Mouse (Mus musculus): ENCODE measurements around the gene Cdh15. TPM values are rescaled to one million over a fixed set of nuclear protein-coding genes. Genes with fewer than 3 reads are reported as not detected.
A peak's percentile ranks its signal among the peaks of the same experiment; 100 is the strongest.

Gene Cdh15
- 108 TPM for polyA plus RNA-seq (2012; fragmentation: generic; extraction: Trizol)
- long read RNA-seq, experiment 1, transcript Cdh15-201 (14 exons, 3,251 nt): major isoform, 111 of 158 reads
- long read RNA-seq, experiment 1, partial matches to known transcripts: 41 of 158 reads
- long read RNA-seq, experiment 1, other reads (novel, unspliced or antisense): 6 of 158 reads
- long read RNA-seq, experiment 2, transcript Cdh15-201 (14 exons, 3,251 nt): major isoform, 561 of 624 reads
- long read RNA-seq, experiment 2, partial matches to known transcripts: 27 of 624 reads
- long read RNA-seq, experiment 2, other reads (novel, unspliced or antisense): 36 of 624 reads

DNA sequence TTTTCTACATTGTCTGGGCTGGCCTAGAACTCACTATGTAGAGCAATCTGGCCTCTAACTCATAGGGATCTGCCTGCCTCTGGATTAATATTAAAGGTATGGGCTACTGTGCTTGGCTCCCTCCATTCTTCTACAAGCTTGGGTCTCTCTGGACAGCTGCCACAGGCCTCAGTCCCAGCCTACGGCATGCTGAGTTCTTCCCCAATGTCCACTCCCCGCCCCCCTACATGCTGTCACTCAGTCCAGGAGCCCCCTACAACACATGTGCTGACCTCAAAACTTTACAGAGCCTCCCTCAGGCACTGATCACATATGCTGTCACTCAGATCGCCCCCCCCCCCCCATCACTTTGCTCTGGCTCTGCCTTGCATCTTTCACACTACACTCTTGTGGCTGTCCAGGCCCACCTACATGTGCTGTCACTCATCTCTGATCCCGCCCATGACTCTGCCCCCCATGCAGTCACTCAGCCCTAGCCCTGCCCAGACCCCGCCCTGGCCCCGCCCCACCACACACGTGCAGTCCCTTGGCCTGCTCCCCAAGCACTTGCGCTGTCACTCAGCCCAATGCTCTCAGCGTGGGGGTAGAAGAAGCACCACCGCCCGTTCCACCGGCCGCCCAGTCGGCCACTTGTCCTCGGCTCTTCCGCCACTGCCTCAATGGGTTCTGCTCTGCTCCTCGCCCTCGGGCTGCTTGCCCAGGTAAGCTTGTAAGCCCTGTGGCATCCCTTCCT is at the start of gene Cdh15:
Cdh15 (plus strand) TSS at position 138 of the 733 bp plus-strand sequence.
- no peaks in the 10 kb centered on the region for H3K36me3 ChIP-seq (ENCODE audit: control insufficient read depth, insufficient read depth)
- peaks cover 13% of the 10 kb centered on the region for H3K79me2 ChIP-seq (ENCODE audit: control insufficient read depth, insufficient read depth)
- H3K27me3 ChIP-seq (ENCODE audit: control insufficient read depth, insufficient read depth, insufficient read length): no peaks in the 10 kb centered on the region
- TF ChIP-seq CTCF (IDR thresholded peaks at IDR 0.05; ENCODE audit: control insufficient read depth, insufficient read depth, insufficient read length) (no peak), MYOD1 (IDR thresholded peaks at IDR 0.05; ENCODE audit: control insufficient read depth, insufficient read length, low read depth) (peak; percentile 98), USF1 (IDR thresholded peaks at IDR 0.05; ENCODE audit: low read depth) (no peak), FOSL1 (IDR thresholded peaks at IDR 0.05; ENCODE audit: insufficient read depth, low read length, poor library complexity, severe bottlenecking) (no peak), CEBPB (IDR thresholded peaks at IDR 0.05; ENCODE audit: low read depth) (no peak), MYOG (IDR thresholded peaks at IDR 0.05; ENCODE audit: control insufficient read depth, extremely low read depth, insufficient read length) (no peak), MAX (IDR thresholded peaks at IDR 0.05) (peak; percentile 28)
- H3K4me3 ChIP-seq (ENCODE audit: insufficient read depth, poor library complexity, severe bottlenecking): peak within 1 kb of the TSS; percentile 31
- peak within 1 kb of the TSS; percentile 80 for H3ac ChIP-seq (ENCODE audit: control insufficient read depth, insufficient read length, low read depth)
- H3K79me3 ChIP-seq (ENCODE audit: low read depth): no peaks in the 10 kb centered on the region

DNA sequence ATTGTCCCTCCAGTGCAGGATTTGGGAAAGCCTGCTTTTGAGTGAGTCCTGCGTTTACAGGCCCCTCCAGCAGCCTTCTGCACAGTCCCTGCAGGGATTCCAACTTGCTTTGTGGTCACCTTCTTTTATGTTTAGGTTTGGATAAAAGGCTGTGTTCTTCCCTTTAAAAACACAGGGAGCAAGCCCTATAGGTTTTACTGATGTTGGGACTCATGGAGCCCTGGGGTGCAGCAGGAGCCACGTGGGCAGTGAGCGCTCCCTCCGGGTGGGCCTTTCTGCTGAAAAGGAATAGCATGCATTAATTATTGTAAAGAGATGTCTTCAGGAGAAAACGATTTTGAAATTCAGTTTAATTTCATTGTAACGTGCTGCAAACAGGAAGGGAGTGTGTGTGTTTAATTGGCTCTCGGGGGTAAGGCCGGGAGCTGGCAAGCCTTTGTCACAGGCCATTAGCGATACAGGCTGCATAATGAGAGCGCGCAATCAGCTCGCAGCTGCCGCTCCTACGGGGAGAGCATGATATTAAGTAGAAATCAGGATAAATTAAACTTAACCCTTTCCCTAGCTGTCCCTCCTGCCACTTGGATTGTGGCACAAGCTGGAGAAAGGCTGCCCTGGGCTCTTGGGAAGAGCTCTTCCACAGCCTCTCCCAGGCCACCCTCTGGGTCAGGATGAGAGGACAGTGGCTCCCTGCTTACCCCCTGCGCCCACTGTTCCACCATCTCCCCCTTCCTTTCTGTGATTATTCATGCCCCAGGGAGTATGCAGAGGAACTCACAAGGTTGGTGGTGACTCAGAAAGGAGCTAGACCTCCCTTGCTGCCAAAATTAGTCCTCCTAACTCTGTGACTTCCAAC is 43.6 kb upstream of the Cdh15 start:
- no peaks in the 10 kb centered on the region for H3K79me3 ChIP-seq (ENCODE audit: low read depth)
- no peaks in the 10 kb centered on the region for H3K79me2 ChIP-seq (ENCODE audit: control insufficient read depth, insufficient read depth)
- H3K36me3 ChIP-seq (ENCODE audit: control insufficient read depth, insufficient read depth): no peaks in the 10 kb centered on the region
- H3ac ChIP-seq (ENCODE audit: control insufficient read depth, insufficient read length, low read depth): no peak overlapping the region
- TF ChIP-seq FOSL1 (IDR thresholded peaks at IDR 0.05; ENCODE audit: insufficient read depth, low read length, poor library complexity, severe bottlenecking): no peak
- TF ChIP-seq MYOG (IDR thresholded peaks at IDR 0.05; ENCODE audit: control insufficient read depth, extremely low read depth, insufficient read length): no peak
- TF ChIP-seq CTCF (IDR thresholded peaks at IDR 0.05; ENCODE audit: control insufficient read depth, insufficient read depth, insufficient read length): no peak
- no peak for TF ChIP-seq MAX (IDR thresholded peaks at IDR 0.05)
- no peak overlapping the region for H3K4me3 ChIP-seq (ENCODE audit: insufficient read depth, poor library complexity, severe bottlenecking)
- peaks cover 18% of the 10 kb centered on the region for H3K27me3 ChIP-seq (ENCODE audit: control insufficient read depth, insufficient read depth, insufficient read length)

DNA sequence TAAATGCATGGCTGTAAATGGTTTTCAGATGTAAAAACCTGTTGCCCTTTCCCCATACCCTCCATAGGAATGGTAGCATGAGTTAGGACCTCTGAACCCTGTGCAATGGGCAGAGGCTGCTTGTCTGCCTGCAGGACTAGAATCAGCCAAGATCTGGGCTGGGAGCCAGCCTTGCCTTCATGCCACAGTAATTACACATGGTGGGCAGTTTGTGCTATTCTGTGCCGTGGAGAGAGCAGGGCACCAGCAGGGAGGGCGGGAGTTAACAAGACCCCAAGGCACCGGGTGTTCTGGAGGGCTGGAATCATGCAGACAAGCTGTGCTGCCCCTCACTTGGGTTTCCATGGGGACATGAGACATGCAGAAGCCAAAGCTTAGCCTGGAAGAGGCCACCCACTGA is 42.4 kb upstream of the Cdh15 start:
- H3K79me2 ChIP-seq (ENCODE audit: control insufficient read depth, insufficient read depth): no peaks in the 10 kb centered on the region
- H3ac ChIP-seq (ENCODE audit: control insufficient read depth, insufficient read length, low read depth): no peak overlapping the region

DNA sequence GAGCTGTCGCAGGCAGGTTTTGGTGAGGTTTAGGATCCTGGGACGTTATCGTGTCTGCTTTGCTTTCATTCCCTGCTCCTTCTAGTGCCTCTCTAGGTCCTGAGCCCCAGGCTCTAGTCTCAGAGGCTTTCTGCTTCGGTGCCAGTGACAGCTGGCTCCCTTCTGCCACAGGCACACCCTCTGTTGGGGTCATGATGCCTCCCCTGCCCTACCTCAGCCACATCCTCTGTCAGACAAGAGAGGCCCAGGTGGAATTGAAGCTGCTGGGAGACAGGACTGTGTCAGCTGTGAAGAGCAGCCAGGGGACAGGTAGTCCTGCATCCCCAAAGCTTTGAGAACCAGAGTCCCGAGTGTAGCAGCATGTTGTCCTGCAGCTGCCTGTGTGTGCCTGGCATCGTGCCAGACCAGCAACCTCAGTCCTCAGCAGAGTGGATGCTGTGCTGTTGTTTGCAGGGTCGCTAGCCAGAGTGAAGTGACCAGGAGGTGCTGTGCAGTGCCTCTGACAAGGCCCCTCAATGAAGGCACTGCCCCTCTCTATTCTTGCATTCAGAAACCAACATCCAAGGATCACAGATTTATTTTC is 40.7 kb upstream of the Cdh15 start:
- Histone ChIP-seq H3K36me3 (ENCODE audit: control insufficient read depth, insufficient read depth) (no peaks in the 10 kb centered on the region), H3K79me3 (ENCODE audit: low read depth) (no peaks in the 10 kb centered on the region), H3K27me3 (ENCODE audit: control insufficient read depth, insufficient read depth, insufficient read length) (peaks cover 22% of the 10 kb centered on the region), H3ac (ENCODE audit: control insufficient read depth, insufficient read length, low read depth) (no peak overlapping the region), H3K79me2 (ENCODE audit: control insufficient read depth, insufficient read depth) (no peaks in the 10 kb centered on the region), H3K4me3 (ENCODE audit: insufficient read depth, poor library complexity, severe bottlenecking) (no peak overlapping the region)
- TF ChIP-seq FOSL1 (IDR thresholded peaks at IDR 0.05; ENCODE audit: insufficient read depth, low read length, poor library complexity, severe bottlenecking): no peak
- no peak for TF ChIP-seq CTCF (IDR thresholded peaks at IDR 0.05; ENCODE audit: control insufficient read depth, insufficient read depth, insufficient read length)
- no peak for TF ChIP-seq MYOG (IDR thresholded peaks at IDR 0.05; ENCODE audit: control insufficient read depth, extremely low read depth, insufficient read length)
- no peak for TF ChIP-seq MAX (IDR thresholded peaks at IDR 0.05)
- TF ChIP-seq CEBPB (IDR thresholded peaks at IDR 0.05; ENCODE audit: low read depth): no peak
- TF ChIP-seq USF1 (IDR thresholded peaks at IDR 0.05; ENCODE audit: low read depth): no peak
- TF ChIP-seq MYOD1 (IDR thresholded peaks at IDR 0.05; ENCODE audit: control insufficient read depth, insufficient read length, low read depth): no peak

More for the DNA sequence above, 42.4 kb upstream of the Cdh15 start:
- Histone ChIP-seq H3K27me3 (ENCODE audit: control insufficient read depth, insufficient read depth, insufficient read length) (peaks cover 19% of the 10 kb centered on the region), H3K36me3 (ENCODE audit: control insufficient read depth, insufficient read depth) (no peaks in the 10 kb centered on the region), H3K4me3 (ENCODE audit: insufficient read depth, poor library complexity, severe bottlenecking) (no peak overlapping the region), H3K79me3 (ENCODE audit: low read depth) (no peaks in the 10 kb centered on the region)
- TF ChIP-seq CTCF (IDR thresholded peaks at IDR 0.05; ENCODE audit: control insufficient read depth, insufficient read depth, insufficient read length) (no peak), CEBPB (IDR thresholded peaks at IDR 0.05; ENCODE audit: low read depth) (no peak), USF1 (IDR thresholded peaks at IDR 0.05; ENCODE audit: low read depth) (no peak), MYOG (IDR thresholded peaks at IDR 0.05; ENCODE audit: control insufficient read depth, extremely low read depth, insufficient read length) (no peak), FOSL1 (IDR thresholded peaks at IDR 0.05; ENCODE audit: insufficient read depth, low read length, poor library complexity, severe bottlenecking) (no peak), MAX (IDR thresholded peaks at IDR 0.05) (no peak), MYOD1 (IDR thresholded peaks at IDR 0.05; ENCODE audit: control insufficient read depth, insufficient read length, low read depth) (no peak)

DNA sequence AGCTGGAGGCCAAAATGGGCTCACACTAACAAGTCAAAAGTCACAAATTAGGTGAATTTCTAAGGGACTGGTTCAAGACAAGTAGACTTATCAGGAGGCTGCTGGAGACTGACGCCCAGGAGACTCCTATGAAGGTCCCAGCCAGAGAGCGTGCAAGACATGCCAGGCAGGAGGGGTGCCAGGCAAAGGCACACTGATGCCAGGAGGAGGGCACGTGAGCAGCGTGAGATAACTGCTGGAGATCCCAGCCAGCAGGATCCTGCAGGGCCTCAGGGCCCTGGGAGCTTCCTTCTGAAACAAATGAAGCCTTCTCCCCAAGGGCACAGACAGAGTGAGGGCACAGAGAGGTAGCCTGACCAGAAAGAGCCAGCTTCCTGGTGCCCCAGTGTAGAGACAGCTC is 39.9 kb upstream of the Cdh15 start:
- Histone ChIP-seq H3K27me3 (ENCODE audit: control insufficient read depth, insufficient read depth, insufficient read length) (peaks cover 21% of the 10 kb centered on the region), H3K36me3 (ENCODE audit: control insufficient read depth, insufficient read depth) (no peaks in the 10 kb centered on the region), H3K4me3 (ENCODE audit: insufficient read depth, poor library complexity, severe bottlenecking) (no peak overlapping the region), H3K79me2 (ENCODE audit: control insufficient read depth, insufficient read depth) (no peaks in the 10 kb centered on the region), H3K79me3 (ENCODE audit: low read depth) (no peaks in the 10 kb centered on the region), H3ac (ENCODE audit: control insufficient read depth, insufficient read length, low read depth) (no peak overlapping the region)
- no peak for TF ChIP-seq MYOD1 (IDR thresholded peaks at IDR 0.05; ENCODE audit: control insufficient read depth, insufficient read length, low read depth)
- no peak for TF ChIP-seq MAX (IDR thresholded peaks at IDR 0.05)
- TF ChIP-seq CTCF (IDR thresholded peaks at IDR 0.05; ENCODE audit: control insufficient read depth, insufficient read depth, insufficient read length): no peak
- no peak for TF ChIP-seq USF1 (IDR thresholded peaks at IDR 0.05; ENCODE audit: low read depth)
- no peak for TF ChIP-seq MYOG (IDR thresholded peaks at IDR 0.05; ENCODE audit: control insufficient read depth, extremely low read depth, insufficient read length)
- no peak for TF ChIP-seq FOSL1 (IDR thresholded peaks at IDR 0.05; ENCODE audit: insufficient read depth, low read length, poor library complexity, severe bottlenecking)
- no peak for TF ChIP-seq CEBPB (IDR thresholded peaks at IDR 0.05; ENCODE audit: low read depth)

Measured in C2C12 (cell line).